38 mouse cellular contexts compared by ENCODE assay signal in the genomic region with DNA sequence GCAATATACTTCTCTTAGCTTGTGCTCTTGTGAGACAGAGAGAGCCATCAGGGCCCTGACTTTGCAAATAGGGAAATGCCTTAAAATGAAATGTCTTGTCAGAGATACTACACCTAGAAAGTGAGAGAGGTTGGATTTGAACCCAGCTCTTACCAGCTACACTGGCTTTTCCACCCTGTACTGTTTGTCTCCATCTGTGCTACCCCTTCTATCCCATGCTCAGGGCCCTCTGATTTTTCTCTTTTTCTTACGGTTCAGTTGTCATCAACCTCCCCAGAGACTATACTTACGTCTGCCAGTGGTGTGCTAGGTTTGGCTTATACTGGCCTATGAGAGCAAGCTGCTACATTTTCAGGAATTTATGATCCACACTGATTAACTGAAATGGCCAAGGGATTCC. TPM values are rescaled to one million over a fixed set of nuclear protein-coding genes. Genes with fewer than 3 reads are reported as not detected.
"Had no signal": no experiment of that assay in that cellular context is flagged by ENCODE, and none has a peak within 500 bp of the region (broad histone marks: within the 10 kb centered on the region; RNA-seq: fewer than 3 reads in every experiment).

No protein-coding gene starts in this region.

- DNase-seq: gastrocnemius, postnatal 14 days; gastrocnemius, postnatal 36 days; heart, adult 18-20 months; heart, postnatal 14 days; heart, postnatal 36 days; kidney, adult 11 months; kidney, adult 2 months; kidney, adult 9 months; kidney, postnatal 14 days; kidney, postnatal 36 days; liver; liver, embryonic 13.5 days had no signal

- ATAC-seq: hindbrain, embryonic 16.5 days; intestine, embryonic 16.5 days had no signal

- H3K9me3 ChIP-seq: heart, embryonic 13.5 days; heart, embryonic 15.5 days; hindbrain, embryonic 12.5 days; kidney, embryonic 15.5 days; limb, embryonic 10.5 days; limb, embryonic 12.5 days; liver, embryonic 13.5 days; liver, embryonic 15.5 days had no signal

- H3K36me3 ChIP-seq: heart, embryonic 13.5 days; heart, embryonic 15.5 days; hindbrain, embryonic 12.5 days; kidney, embryonic 15.5 days; limb, embryonic 10.5 days; limb, embryonic 12.5 days; liver, embryonic 13.5 days; liver, embryonic 15.5 days had no signal

- H3K27me3 ChIP-seq: heart, embryonic 13.5 days; heart, embryonic 15.5 days; hindbrain, embryonic 12.5 days; kidney, embryonic 15.5 days; limb, embryonic 12.5 days; liver, embryonic 13.5 days; liver, embryonic 15.5 days had no signal

- H3K9ac ChIP-seq: heart, embryonic 13.5 days; heart, embryonic 15.5 days; hindbrain, embryonic 12.5 days; hindbrain, embryonic 14.5 days; kidney, embryonic 15.5 days; limb, embryonic 12.5 days; liver, embryonic 13.5 days; liver, embryonic 15.5 days had no signal

- H3K4me2 ChIP-seq: heart, embryonic 11.5 days; heart, embryonic 13.5 days; heart, embryonic 15.5 days; hindbrain, embryonic 12.5 days; hindbrain, embryonic 14.5 days; kidney, embryonic 15.5 days; limb, embryonic 12.5 days; liver, embryonic 11.5 days; liver, embryonic 13.5 days; liver, embryonic 15.5 days had no signal

- H3K4me1 ChIP-seq: heart, embryonic 13.5 days; heart, embryonic 15.5 days; hindbrain, embryonic 12.5 days; limb, embryonic 10.5 days; limb, embryonic 12.5 days; liver, embryonic 15.5 days had no signal

- H3K27ac ChIP-seq: heart, embryonic 13.5 days; heart, embryonic 15.5 days; hindbrain, embryonic 12.5 days; hindbrain, embryonic 14.5 days; kidney, embryonic 15.5 days; kidney, postnatal 0 days; left cerebral cortex, adult 2 months; limb, embryonic 10.5 days; limb, embryonic 12.5 days; liver, embryonic 13.5 days; liver, embryonic 15.5 days had no signal

- H3K4me3 ChIP-seq: heart, embryonic 13.5 days; heart, embryonic 15.5 days; hindbrain, embryonic 12.5 days; kidney, embryonic 15.5 days; left cerebral cortex, adult 2 months; limb, embryonic 10.5 days; limb, embryonic 12.5 days; liver, embryonic 13.5 days; liver, embryonic 15.5 days had no signal

RNA-seq across cellular contexts. Expression of gene Itk, which starts 4.4 kb away (rescaled TPM):
- total RNA-seq: gastrocnemius, adult 8-10 months had no signal
- polyA plus RNA-seq: heart, embryonic 11.5 days; heart, embryonic 13.5 days; heart, postnatal 0 days; hindbrain, embryonic 12.5 days; hindbrain, embryonic 16.5 days; limb, embryonic 10.5 days; limb, embryonic 12.5 days had no signal

RNA-seq across cellular contexts. Expression of gene Fam71b, which starts 11.4 kb away (rescaled TPM):
- total RNA-seq: gastrocnemius, adult 18-20 months; gastrocnemius, adult 8-10 months; gastrocnemius, postnatal 14 days; gastrocnemius, postnatal 36 days; heart, adult 18-20 months; heart, postnatal 14 days; heart, postnatal 36 days; hematopoietic stem cell, adult 5-6 weeks; layer of hippocampus, adult 18-20 months; layer of hippocampus, adult 8-10 months; layer of hippocampus, postnatal 10 days; layer of hippocampus, postnatal 25 days; left cerebral cortex, adult 2 months; left cerebral cortex, postnatal 14 days; left cerebral cortex, postnatal 36 days had no signal
- polyA plus RNA-seq: heart, embryonic 13.5 days; heart, embryonic 15.5 days; heart, postnatal 0 days; hindbrain, embryonic 12.5 days; hindbrain, embryonic 14.5 days; hindbrain, embryonic 16.5 days; intestine, embryonic 14.5 days; intestine, embryonic 16.5 days; kidney, embryonic 15.5 days; kidney, postnatal 0 days; limb, embryonic 10.5 days; limb, embryonic 12.5 days; limb, embryonic 14.5 days; liver, embryonic 11.5 days; liver, embryonic 13.5 days; liver, embryonic 15.5 days had no signal
